Mouse (Mus musculus) kidney, adult 2 months (tissue): ENCODE results near the gene Ston2. TPM values are rescaled to one million over a fixed set of nuclear protein-coding genes. Genes with fewer than 3 reads are reported as not detected.

Experiments used
- DNase-seq: peaks from one replicate; pipeline ENCODE4 v3.0.0; 2021
- H3K27ac ChIP-seq: fragments of 200-500 bp; 2 replicates; pipeline ENCODE4 v1.5.1; 2012; ENCODE audit warnings: low read depth, low read length, control low read depth, inconsistent platforms; ENCODE audit not compliant: insufficient read depth
- H3K27me3 ChIP-seq: fragments of 200-500 bp; replicated peaks from 2 replicates; pipeline ENCODE4 v1.6.1; 2012; ENCODE audit warnings: mild to moderate bottlenecking, moderate library complexity, low read length, inconsistent platforms; ENCODE audit not compliant: control insufficient read depth, insufficient read depth
- H3K36me3 ChIP-seq: fragments of 200-500 bp; 2 replicates; pipeline ENCODE4 v1.6.1; 2012; ENCODE audit warnings: mild to moderate bottlenecking, moderate library complexity, low read length, inconsistent platforms; ENCODE audit not compliant: control insufficient read depth, insufficient read depth
- H3K4me1 ChIP-seq: fragments of 200-500 bp; 2 replicates; pipeline ENCODE4 v1.6.1; 2011; ENCODE audit warnings: low read length; ENCODE audit not compliant: control insufficient read depth, insufficient read depth
- H3K4me3 ChIP-seq: fragments of 200-500 bp; 2 replicates; pipeline ENCODE4 v1.5.1; 2011; ENCODE audit warnings: mild to moderate bottlenecking, low read depth, low read length, control low read depth; ENCODE audit not compliant: insufficient read depth
- CTCF ChIP-seq: fragments of 200-500 bp; conservative IDR thresholded peaks from 2 replicates; pipeline ENCODE4 v1.5.1; 2011; ENCODE audit warnings: low read depth, mild to moderate bottlenecking, control low read depth, low read length, moderate library complexity, mixed read lengths; ENCODE audit not compliant: insufficient read depth, insufficient read length
- POLR2A ChIP-seq: fragments of 200-500 bp; IDR thresholded peaks from one replicate; pipeline ENCODE4 v1.6.1; 2011; ENCODE audit warnings: low read depth, low read length, control low read depth
- WGBS: fragments of 180-500 bp; shearing (Covaris S2); methylation state at CpG from one replicate; pipeline ENCODE4 v1.1.7; 2018; 5-methylcytosine and 5-hydroxymethylcytosine counted together
- polyA plus RNA-seq: library from polyadenylated mRNA; depleted of rRNA; stranded (reverse); fragments of >200 nt; gene quantifications from 2 replicates; pipeline ENCODE4 v1.2.3, GENCODE M21; 2012

The Ston2 gene
- polyA plus RNA-seq, 1 experiment = 23.3 TPM

GRCm38 (mm10) chr12:91673141-91673540 lies 115.0 kb downstream of the Ston2 start:
- TF ChIP-seq CTCF (peak; percentile 53), POLR2A (no peak)
- 60% methylated on average over 6 of the region's 6 CpGs for WGBS

GRCm38 (mm10) chr12:91672528-91672927 lies 115.7 kb downstream of the Ston2 start:
- DNase-seq = peak; percentile 37
- H3K27me3 ChIP-seq = no peaks in the 10 kb centered on the region
- WGBS = 42% methylated on average over 7 of the region's 7 CpGs
- H3K36me3 ChIP-seq = no peaks in the 10 kb centered on the region
- H3K4me3 ChIP-seq = no peak overlapping the region
- H3K4me1 ChIP-seq = peaks cover 6% of the 10 kb centered on the region; the same call in 1 of the 2 replicates
- TF ChIP-seq CTCF = no peak
- no peak for TF ChIP-seq POLR2A
- H3K27ac ChIP-seq = no peak overlapping the region

More at GRCm38 (mm10) chr12:91673141-91673540, 115.0 kb downstream of the Ston2 start:
- peaks cover 3% of the 10 kb centered on the region; the same call in 1 of the 2 replicates for H3K4me1 ChIP-seq
- DNase-seq = peak; percentile 45
- no peak overlapping the region for H3K4me3 ChIP-seq
- no peak overlapping the region for H3K27ac ChIP-seq
- no peaks in the 10 kb centered on the region for H3K27me3 ChIP-seq
- no peaks in the 10 kb centered on the region for H3K36me3 ChIP-seq

GRCm38 (mm10) chr12:91668529-91669245 lies 119.5 kb downstream of the Ston2 start:
- Histone ChIP-seq H3K4me1 (0 out of 2 replicates have a peak, but pooled peaks cover 3% of the 10 kb centered on the region), H3K36me3 (no peaks in the 10 kb centered on the region), H3K4me3 (no peak overlapping the region), H3K27ac (no peak overlapping the region), H3K27me3 (no peaks in the 10 kb centered on the region)
- DNase-seq = no peak
- TF ChIP-seq CTCF (no peak), POLR2A (no peak)
- 63% methylated on average over 16 of the region's 16 CpGs for WGBS

GRCm38 (mm10) chr12:91667741-91668140 lies 120.4 kb downstream of the Ston2 start:
- Histone ChIP-seq H3K27ac (no peak overlapping the region), H3K4me1 (0 out of 2 replicates have a peak, but pooled peaks cover 3% of the 10 kb centered on the region), H3K27me3 (no peaks in the 10 kb centered on the region), H3K36me3 (no peaks in the 10 kb centered on the region), H3K4me3 (no peak overlapping the region)
- 62% methylated on average over 7 of the region's 7 CpGs for WGBS
- no peak for DNase-seq
- TF ChIP-seq CTCF = no peak

GRCm38 (mm10) chr12:91666607-91667006 lies 121.6 kb downstream of the Ston2 start:
- DNase-seq = no peak
- Histone ChIP-seq H3K27me3 (no peaks in the 10 kb centered on the region), H3K27ac (no peak overlapping the region), H3K4me3 (no peak overlapping the region), H3K4me1 (0 out of 2 replicates have a peak, but pooled peaks cover 3% of the 10 kb centered on the region), H3K36me3 (no peaks in the 10 kb centered on the region)
- TF ChIP-seq POLR2A (no peak), CTCF (no peak)
- WGBS = 72% methylated on average over 3 of the region's 3 CpGs

GRCm38 (mm10) chr12:91665431-91665830 lies 122.8 kb downstream of the Ston2 start:
- Histone ChIP-seq H3K27ac (no peak overlapping the region), H3K4me1 (0 out of 2 replicates have a peak, but pooled peaks cover 3% of the 10 kb centered on the region), H3K36me3 (no peaks in the 10 kb centered on the region), H3K4me3 (no peak overlapping the region), H3K27me3 (no peaks in the 10 kb centered on the region)
- no peak for DNase-seq
- TF ChIP-seq CTCF = no peak
- no peak for TF ChIP-seq POLR2A
- 68% methylated on average over 5 of the region's 5 CpGs for WGBS

GRCm38 (mm10) chr12:91663260-91663659 lies 124.9 kb downstream of the Ston2 start:
- H3K4me1 ChIP-seq = 0 out of 2 replicates have a peak, but pooled peaks cover 3% of the 10 kb centered on the region
- no peak overlapping the region for H3K4me3 ChIP-seq
- no peaks in the 10 kb centered on the region for H3K27me3 ChIP-seq
- no peak for DNase-seq
- no peak overlapping the region for H3K27ac ChIP-seq
- WGBS = 63% methylated on average over 6 of the region's 6 CpGs
- no peaks in the 10 kb centered on the region for H3K36me3 ChIP-seq
- no peak for TF ChIP-seq CTCF
- TF ChIP-seq POLR2A = no peak
